Mouse (Mus musculus) frontal cortex, postnatal 36 days (tissue): ENCODE results near the gene Cstf3.
"Not testable (repeated sequence)": the region's sequence is repeated elsewhere in the genome, so short reads cannot be mapped to it uniquely, and the experiment has no call there.

ENCODE experiments used
- DNase-seq, 2 experiments: peaks; one replicate each; pipeline ENCODE4 v3.0.0; 2022; ENCODE audit warnings: low spot score in 2 of 2

Cstf3 gene

DNA sequence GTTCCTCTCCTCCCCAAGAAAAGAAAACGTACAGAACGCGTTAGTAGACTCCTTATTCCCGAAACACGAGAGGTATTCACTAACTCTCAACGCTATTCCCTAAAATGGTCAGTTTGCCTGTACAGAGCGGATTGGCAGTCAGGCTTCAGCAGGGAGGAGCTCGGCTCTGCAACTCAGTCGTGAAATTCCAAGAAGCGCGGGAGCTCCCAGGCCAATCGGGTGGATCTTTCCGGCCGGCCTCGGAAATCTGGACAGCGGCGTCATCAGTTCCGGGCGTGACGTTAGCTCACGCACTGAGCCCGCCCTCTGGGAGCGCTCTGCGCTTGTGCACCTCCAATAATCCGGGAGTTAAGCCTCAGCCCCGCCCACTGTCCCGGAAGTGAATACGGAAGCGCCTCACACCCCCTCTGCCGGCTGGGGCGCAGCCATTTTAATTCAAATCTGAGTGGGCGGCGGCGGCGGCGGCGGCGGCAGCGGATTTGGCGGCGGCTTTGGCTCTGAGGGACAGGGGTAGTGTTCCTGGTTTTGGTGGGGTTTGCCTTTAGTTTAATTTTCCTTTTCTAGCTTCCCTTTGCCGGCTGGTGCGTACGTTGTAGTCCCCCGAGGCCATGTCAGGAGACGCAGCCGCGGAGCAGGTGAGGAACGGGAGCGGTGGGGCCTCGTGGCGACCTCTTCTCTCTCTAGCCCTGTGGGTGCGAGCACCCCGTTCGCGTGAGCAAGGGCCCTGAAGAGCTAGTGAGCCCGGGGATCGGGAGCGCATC lies at the start of gene Cstf3:
TSS of gene Cstf3 (plus strand) at position 456 of the 761 bp plus-strand sequence.
- peak; percentile 99 to 100 for DNase-seq

DNA sequence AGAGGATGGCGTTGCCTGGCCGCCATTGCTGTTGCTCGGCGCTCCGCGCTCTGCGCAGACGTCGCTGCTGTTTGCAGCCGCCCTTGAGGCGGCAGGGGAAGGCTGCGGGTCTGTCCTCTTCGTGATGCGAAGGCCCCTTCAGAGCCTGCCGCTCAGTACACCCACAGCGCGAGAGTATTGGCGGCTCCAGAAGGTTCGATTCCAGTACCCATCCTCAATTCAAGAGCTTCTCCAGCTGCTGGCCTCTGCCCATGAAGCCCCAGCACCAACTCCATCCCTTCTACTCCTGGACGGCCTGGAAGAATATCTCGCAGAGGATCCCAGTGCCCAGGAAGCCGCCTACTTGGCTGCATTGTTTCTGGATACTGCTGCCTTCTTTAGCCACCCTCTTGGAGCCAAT lies 33.6 kb upstream of the Cstf3 start:
- not testable (repeated sequence) for DNase-seq

DNA sequence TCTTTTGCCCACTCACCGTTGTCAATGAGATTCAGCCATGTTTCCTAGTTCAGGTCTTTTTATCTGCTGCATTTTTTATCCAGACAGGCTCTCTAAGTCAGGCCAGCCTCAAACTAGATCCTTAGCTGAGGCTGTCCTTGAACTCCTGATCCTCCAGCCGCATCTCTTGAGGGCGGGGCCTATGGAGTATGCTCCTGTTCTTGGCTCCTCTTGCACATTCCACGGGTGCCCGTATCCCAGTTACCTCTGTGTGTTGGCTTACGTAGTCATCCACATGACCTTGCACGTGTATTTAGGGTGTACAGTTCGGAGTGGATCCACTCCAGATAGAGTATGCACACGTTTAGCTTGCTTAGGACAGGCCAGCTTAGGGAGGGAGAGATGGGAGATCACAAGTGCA lies 32.6 kb upstream of the Cstf3 start:
- no peak for DNase-seq

DNA sequence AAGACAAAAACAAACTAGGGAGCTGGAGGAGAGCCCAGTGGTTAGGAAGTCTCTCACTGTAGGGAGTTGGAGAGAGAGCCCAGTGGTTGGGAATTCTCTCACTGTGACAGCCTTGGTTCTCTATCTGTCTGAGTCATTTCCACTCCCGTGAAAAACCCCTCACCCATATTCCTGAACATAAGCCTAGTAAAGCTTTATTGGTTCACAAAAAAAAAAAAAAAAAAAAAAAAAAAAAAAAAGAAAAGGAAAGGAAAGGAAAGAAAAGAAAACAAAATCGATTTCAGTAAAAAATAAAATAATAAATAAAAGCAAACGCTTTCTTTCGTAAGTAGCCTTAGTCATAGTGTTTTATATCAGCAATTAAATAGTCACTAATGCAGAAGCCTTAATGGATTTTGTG lies 32.0 kb upstream of the Cstf3 start:
- DNase-seq = no peak

DNA sequence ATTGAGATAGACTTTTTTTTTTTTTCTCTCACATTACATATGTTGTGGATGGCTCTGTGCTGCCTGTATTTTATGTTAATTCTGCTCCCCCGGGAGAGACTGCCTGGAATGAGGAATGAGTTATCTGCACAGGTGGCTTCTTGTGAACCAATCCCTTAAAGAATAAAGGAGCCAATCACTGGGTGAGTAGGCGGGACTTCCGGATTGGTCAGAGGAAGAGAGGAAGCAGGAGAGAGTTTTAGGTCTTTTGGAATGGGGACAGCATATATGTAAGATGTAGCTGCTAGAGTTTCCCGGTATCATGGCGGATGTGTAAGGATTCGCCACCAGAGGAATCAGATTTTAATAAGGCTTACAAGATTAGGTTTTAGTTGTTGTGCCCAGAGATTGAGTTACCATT lies 31.4 kb upstream of the Cstf3 start:
- no peak for DNase-seq

DNA sequence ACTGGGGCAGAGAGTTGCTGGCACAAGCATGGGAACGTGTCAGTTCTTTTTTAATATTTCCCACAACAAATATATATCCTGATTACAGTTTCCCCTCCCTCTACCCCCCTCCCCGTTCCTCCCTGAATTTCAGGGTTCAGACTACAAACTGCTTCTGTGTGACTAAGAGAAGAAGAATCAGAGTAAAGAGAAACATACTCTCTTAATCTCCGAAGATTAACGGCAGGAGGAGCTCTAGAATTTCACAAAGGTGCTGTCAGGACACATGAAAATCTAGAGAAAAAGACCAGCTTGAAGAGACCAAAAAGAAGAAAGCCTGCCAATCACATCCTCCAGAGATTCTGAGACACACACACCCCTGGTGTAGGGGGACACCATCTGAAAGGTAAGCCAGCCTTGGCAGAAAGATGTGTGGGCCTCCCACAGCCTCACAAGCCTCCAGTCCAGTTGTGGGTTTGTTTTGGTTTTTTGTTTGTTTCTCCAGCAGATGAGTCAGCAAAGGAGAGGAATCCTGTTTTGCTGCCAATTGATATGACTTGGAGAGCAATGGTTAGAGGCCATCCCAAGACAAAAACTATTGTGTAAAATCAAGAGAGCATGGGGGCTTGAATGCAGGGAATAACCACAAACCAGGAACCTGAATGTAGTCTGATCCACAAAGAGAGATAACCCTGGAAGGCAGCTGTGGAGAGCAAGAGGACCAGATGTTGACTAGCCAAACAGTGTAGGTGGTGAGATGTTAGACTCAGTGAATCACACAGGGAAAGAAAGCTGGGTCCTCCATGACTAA lies 30.5 kb upstream of the Cstf3 start:
- DNase-seq = no peak

DNA sequence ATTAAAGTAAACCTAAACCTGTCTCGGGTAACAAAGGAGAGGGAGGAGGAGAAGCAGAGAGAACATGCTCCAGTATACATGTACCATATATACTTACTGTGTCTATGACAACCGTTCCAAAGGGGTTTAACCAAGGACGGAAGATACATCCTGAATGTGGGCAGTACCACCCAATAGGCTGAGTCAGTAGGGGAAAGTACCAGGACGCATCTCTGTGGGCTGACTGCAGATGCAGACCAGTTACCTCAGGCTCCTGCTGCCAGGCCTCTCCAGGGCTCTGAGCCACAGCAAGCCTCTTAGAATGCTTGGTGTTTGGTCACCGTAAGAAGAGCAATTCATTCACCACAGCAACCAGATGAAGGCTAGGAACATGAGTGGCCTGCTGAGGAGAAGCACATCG lies 28.9 kb upstream of the Cstf3 start:
- DNase-seq = no peak

DNA sequence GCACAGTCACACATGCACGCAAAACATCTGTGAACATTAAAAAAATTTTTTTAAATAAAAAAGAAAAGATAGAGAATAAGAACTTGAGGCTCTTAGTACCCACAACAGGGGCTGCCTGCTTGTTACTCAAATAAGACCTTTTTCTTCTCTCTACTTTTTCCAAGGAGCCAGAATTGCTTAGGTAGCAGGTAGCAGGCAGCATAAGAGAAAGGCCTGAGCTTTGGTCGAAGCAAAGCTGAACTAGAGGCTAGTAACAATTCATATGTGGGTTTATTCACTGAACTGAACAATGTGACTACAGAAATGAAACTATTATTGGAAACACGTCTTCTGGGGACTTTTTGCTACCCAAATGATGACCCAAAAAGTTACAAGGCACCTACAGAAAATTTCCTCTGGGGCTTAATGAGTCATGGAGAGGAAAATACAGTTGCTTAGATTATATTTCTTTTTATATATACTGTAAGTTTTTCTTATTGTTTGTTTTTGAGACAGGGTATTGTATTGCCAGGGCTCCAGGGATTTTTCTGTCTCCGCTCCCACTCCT lies 28.3 kb upstream of the Cstf3 start:
- no peak for DNase-seq

DNA sequence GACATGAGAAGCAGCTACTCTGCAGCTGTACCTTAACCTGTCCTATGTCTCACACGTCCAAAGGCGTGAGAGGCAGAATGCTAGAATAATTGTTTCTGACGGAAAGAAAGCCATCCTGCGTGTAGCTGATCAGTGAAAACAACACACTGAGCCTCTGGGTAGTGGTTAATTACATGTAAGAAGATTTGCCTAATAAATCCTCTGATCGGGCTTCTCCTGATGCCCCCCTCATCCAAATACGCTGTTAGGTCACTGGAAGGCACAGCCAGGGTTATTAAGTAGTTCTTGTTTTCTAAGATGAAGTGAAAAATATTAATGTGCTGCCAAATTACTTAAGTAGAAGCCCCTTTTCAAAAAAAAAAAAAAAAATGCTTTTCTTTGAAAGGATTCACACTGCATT lies 18.3 kb upstream of the Cstf3 start:
- DNase-seq = no peak

DNA sequence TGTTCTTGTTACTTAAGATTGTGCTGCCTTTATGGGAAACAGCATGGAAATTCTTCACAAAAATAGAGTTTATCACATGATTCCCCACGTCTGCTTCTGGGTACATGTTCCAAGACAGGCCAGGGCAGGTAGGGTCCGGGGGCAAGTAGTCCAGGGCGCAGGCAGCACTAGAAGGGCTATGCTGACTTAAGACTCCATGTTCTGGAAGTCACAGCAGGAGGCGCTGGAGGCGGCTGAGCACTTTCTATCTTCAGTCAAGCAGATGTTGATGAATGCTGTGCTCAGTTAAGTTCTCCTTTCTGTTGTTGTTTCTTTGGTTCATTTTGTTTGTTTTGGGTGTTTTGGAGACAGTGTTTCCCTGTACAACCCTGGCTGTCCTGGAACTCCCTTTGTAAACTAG lies 14.1 kb upstream of the Cstf3 start:
- DNase-seq = no peak

DNA sequence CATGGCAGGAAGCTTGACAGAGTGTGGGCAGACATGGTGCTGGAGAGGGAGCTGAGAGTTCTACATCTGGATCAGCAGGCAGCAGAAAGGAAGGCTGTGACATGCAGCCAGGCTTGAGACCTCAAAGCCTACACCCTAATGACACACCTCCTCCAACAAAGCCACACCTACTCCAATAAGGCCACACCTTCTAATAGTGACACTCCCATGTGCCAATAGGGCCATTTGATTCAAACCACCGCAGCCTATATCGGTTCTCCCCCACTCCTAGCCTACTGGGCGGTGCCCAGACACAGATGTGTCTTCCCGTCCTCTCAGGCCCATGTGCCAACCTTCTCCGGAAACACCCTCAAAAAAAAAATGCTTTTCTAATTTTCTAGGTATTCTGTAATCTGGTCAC lies 12.3 kb upstream of the Cstf3 start:
- no peak for DNase-seq

DNA sequence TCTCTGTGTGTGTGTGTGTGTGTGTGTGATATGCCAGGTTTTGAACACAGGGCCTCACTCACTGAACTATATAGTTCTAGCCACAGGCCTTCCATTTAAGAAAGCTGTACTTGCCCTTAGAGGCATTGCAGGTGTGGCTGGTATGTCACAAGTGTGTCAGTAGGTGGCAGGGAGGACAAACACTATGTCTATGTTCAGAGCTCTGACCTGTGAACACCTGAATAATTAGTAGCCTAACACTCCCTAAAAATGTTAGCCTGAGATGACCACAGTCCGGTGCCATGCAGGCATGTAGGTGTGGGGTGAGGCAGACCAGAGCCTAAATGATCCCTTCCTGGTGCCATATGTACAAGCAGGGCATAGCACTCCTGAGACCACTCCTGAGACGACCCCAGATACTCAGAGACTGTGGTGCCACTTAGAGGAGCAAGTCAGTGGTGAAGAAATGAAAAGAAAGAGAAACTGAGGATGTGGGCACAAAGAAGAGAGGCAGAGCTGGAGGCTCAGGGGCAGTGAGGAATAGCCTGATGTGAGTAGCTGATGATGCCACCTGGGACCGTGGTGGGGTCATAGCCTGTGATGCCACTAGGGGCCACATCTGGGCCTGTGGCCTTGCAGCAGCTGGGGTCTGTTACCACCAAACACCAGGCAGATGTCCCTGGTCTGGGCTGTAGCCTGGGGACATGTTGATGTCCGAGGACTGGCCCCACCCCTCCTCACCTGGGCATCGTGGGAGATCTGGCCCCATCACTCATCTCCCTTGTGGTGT lies 11.3 kb upstream of the Cstf3 start:
- no peak for DNase-seq

DNA sequence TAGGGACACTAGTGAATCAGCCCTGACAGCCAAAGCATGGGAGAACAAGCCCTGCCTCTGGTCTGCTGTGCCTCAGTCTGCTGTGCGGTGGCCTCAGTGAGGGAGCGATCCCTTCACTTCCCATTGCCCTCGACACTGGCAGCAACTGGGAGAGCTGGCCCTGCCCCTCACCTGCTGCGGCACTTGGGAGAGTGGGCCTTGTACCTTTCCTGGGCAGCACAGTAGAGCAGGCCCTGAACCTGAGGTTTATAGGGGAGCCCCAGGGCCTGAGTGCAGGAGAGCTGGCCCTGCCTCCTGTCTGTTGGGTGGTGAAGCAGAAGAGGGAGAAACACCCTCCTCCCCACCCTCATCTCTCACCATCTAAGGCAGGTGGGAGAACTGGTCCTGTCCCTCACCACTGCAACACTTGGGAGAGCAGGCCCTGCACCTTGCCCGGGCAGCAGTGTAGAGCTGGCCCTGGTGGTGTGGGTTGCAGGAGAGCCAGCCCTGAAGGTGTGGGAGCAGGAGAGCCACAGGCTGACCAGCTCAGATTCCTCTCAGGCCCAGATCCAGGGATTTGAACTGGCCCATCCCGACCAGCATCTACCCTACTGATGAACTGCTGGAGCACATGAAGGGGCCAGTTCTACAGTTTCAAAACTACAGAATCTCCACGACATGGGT lies 10.4 kb upstream of the Cstf3 start:
- DNase-seq = no peak

DNA sequence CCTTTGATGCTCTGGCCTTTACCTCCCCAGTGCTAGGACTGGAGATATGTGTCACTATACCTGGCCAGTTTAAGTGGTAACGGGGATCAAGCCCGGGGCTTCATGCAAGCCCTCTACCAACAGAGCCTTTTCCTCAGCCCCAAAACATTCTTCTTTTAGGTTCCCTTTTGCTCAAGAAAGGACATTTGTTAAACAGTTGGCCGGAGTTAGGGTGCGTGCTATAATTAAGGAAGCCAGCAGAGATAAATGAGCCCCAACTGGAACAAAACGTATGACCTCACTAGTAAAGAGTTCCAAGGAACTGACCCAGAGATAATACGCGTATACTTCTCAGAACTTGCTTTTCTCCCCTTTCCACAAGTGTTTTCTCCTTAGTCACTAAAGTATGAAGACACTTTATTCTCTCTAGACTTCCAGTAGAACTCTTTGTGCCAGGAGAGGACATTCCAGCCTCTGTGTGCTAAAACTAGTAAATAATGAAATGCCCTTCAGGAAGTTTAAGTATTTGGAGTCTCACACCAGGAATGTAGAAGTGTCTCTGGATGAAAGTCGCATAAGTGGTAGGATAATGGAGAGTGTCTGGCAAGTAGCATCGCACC lies 8.9 kb upstream of the Cstf3 start:
- DNase-seq = no peak

DNA sequence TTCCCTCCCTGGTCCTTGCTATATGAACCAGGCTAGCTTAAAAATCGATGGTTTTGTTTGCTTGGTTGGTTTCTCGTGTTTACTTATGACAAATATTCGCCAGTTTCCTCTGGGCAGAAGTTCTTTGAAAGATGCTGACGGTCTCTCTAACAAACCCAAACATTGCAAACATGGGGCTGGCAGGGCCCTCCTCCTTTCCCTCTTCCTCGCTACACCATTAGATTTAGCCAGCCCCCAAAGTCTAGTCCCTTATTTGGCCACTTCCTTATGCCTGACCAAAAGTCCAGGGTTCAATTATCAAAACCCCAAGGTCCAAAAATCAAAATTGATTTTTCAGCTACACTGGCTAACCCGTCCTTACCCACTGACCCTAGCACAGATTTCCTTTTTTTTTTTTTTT lies 7.3 kb upstream of the Cstf3 start:
- no peak for DNase-seq

DNA sequence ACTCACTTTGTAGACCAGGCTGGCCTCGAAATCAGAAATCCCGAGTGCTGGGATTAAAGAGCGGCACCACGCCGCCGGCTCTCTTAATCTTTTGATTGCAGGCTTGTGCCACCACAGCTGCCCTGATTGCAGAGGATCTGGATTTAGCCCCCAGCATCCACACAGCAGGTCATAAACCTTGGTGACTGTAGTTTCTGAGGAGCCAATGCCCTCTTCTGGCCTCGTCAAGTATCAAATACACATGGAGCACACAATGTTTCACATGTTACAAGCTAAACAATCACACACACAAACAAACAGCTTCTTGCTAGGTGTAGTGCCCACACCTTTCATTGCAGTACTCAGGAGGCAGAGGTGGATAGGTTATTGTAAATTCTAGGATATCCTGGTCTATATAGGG lies 6.1 kb upstream of the Cstf3 start:
- DNase-seq = no peak

DNA sequence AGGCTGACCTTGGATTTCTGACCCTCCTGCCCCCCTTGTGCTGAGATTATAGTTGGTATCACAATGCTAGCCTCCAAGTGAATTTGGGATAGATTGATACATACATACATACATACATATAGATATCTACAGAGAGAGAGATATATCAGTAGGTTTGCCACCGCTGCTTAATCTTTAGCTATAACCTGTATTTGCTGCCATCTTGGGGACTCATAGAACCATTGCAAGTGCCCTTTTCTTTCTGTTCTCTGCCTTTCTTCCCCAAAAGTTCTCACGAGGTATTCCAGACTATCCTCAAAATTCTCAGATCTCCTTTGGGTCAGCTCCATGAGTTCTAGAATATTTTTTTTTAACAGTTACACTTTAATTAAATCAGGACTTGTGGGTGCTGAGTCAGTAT lies 4.7 kb upstream of the Cstf3 start:
- DNase-seq = no peak

DNA sequence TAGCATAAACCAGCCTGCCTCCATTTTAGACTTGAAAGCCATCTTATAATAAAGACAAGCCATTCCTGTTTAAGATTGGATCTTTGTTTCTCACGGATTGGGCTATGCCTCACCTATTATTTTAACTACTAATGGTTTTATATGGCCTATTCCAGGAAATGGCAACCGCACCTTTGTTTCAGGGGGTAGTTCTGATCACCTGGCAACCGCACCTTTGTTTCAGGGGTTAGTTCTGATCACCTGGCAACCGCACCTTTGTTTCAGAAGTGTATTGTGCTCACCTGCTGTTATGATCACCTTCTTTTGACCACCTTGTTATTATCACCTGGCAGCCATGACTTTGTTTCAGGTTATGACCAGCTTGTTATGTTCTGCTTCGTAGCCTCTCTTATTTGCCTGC lies 1.8 kb upstream of the Cstf3 start:
- no peak for DNase-seq

DNA sequence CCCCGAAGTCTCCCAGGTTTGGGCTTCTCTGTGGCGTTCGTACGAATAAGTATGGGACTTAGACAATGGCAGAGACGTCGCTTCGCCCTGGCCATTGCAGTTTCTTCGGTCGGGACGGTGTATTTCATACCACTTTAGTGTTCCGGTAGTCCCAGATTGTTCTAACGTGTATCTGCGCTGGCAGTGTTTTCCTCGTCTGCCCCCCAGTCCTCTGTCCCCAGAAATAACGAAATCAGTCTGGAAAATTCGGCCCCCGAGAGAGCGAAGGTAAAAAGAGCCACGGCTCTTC lies 450 bp downstream of the Cstf3 start:
- no peak for DNase-seq

DNA sequence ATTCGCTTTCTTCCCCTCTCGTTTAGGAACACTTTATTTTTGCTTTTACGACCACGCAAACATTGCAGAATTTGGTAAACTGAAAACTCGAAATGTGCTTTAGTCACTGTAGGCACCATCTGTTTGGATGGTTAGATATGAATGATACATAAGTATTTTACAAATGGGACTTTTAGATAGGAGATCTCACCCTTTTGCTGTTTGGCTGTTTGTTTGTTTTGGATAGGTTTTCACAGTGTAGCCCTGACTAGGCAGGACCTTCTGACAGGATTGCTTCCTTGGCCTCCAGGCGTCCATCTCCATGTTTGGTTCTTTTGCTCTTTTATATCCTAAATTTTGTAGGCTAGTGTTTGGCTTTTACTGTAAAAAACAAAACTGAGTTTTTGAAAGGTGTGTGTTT lies 818 bp downstream of the Cstf3 start:
- DNase-seq = no peak

DNA sequence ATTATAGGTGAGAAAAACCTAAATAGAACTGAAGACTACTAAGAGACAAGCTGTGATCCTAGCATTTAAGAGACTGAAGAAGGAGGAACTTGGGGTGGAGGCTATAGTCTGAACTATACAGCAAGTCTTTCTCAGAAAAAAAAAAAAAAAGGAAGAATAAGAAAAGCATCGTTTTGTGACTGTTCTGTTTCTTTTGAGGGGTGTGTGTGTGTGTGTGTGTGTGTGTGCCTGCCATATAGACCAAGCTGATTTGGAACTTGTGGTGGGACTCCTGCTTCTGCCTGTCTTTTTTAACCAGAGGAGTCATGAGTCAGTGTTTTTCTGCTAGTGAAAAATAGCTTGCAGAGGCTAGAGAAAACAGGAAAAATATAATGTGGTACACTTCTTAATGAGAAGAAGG lies 4.7 kb downstream of the Cstf3 start:
- DNase-seq = no peak

DNA sequence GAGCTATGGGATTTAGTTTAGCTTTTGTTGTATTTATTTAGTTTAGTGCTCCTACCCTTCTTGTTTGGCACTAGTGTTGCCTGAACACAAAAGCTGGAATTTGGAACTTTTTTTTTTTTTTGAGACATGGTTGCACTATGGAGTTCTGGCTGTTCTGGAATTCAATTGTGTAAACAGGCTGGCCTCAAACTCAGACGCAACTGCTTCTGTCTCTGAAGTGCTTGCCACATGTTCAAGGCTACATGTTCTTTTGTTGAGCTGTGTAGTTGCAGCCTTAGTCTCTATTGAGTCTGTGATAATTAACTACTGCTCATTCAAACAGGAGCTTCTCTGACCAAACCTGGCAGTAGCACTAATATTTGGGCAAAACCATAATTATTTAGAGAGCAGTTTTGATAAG lies 13.1 kb downstream of the Cstf3 start:
- no peak for DNase-seq
